Mouse (Mus musculus): ENCODE measurements around the gene Rapgef1. TPM values are rescaled to one million over a fixed set of nuclear protein-coding genes. Genes with fewer than 3 reads are reported as not detected.
A peak's percentile ranks its signal among the peaks of the same experiment; 100 is the strongest.

Gene Rapgef1
- polyA plus RNA-seq, 1 experiment: 75.1 TPM

- no peak for TF ChIP-seq CTCF (IDR thresholded peaks at IDR 0.05; ENCODE audit: extremely low read depth, insufficient read depth, insufficient read length, insufficient replicate concordance)
- no peak for TF ChIP-seq POLR2A (IDR thresholded peaks at IDR 0.05; ENCODE audit: low read depth, low read length)
- 87% methylated on average over 11 of the region's 11 CpGs for WGBS
- DNase-seq (ENCODE audit: low read depth in 1 of 2, low spot score in 2 of 2): no peak
- Histone ChIP-seq H3K4me3 (ENCODE audit: extremely low read depth, insufficient read depth, insufficient read length) (no peak overlapping the region), H3K27me3 (ENCODE audit: control insufficient read depth, insufficient read depth, low read length) (no peaks in the 10 kb centered on the region), H3K36me3 (ENCODE audit: control insufficient read depth, insufficient read depth, low read length) (no peaks in the 10 kb centered on the region), H3K27ac (ENCODE audit: insufficient read depth, low read length) (peak overlapping the region; percentile 48), H3K4me1 (ENCODE audit: control insufficient read depth, insufficient read depth, insufficient read length) (peaks cover 47% of the 10 kb centered on the region)
Observed at GRCm38 (mm10) chr2:29674087-29674486, 54.6 kb downstream of the Rapgef1 start.

DNA sequence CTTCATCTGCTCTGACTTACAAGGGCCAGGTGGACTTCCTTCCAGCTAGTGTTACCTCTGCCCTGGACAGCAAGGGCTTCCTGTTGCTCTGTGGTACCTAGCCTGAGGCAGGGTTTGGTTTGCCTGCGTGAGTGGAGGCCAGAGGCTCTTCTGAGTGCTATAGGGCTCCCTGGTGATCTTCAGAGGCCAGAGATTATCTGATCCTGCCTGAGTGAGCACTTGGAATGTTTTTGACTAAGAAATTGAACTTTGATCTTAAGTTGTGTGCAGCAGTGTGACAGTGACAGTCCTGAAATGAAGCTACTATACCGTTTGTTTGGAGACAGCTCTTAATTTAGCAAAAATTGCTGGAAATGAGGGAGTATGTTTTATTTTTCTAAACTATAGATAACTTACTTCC is 55.0 kb downstream of the Rapgef1 start:
- no peak for TF ChIP-seq CTCF (IDR thresholded peaks at IDR 0.05; ENCODE audit: extremely low read depth, insufficient read depth, insufficient read length, insufficient replicate concordance)
- no peak for TF ChIP-seq POLR2A (IDR thresholded peaks at IDR 0.05; ENCODE audit: low read depth, low read length)
- no peaks in the 10 kb centered on the region for H3K36me3 ChIP-seq (ENCODE audit: control insufficient read depth, insufficient read depth, low read length)
- H3K4me1 ChIP-seq (ENCODE audit: control insufficient read depth, insufficient read depth, insufficient read length): peaks cover 46% of the 10 kb centered on the region
- 64% methylated on average over 2 of the region's 2 CpGs for WGBS
- no peak overlapping the region for H3K4me3 ChIP-seq (ENCODE audit: extremely low read depth, insufficient read depth, insufficient read length)
- 0 out of 2 replicates have a peak overlapping the region, but pooled peaks have one; percentile 48 for H3K27ac ChIP-seq (ENCODE audit: insufficient read depth, low read length)
- no peaks in the 10 kb centered on the region for H3K27me3 ChIP-seq (ENCODE audit: control insufficient read depth, insufficient read depth, low read length)
- no peak for DNase-seq (ENCODE audit: low read depth in 1 of 2, low spot score in 2 of 2)

DNA sequence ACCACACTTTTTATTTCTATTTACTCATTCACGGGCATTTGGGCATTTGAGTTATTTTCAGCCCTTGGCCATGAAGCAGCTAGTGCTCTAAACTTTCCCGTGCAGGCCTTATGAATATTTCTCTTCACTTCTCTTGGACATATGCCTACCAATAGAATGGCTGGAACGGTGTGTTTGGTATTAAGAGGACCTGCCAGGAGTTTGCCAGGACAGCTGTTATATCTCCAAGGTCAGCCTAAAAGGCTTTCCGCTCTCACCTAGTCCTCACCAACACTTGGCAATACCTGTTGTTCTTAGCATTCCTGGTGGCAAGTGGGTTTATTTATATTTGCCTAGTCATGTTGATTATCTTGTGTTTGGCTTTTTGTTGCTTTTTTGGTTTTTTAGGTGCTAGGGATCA is 56.3 kb downstream of the Rapgef1 start:
- DNase-seq (ENCODE audit: low read depth in 1 of 2, low spot score in 2 of 2): no peak
- 86% methylated on average over 4 of the region's 4 CpGs for WGBS
- H3K27ac ChIP-seq (ENCODE audit: insufficient read depth, low read length): no peak overlapping the region
- H3K4me3 ChIP-seq (ENCODE audit: extremely low read depth, insufficient read depth, insufficient read length): no peak overlapping the region
- no peaks in the 10 kb centered on the region for H3K36me3 ChIP-seq (ENCODE audit: control insufficient read depth, insufficient read depth, low read length)
- no peaks in the 10 kb centered on the region for H3K27me3 ChIP-seq (ENCODE audit: control insufficient read depth, insufficient read depth, low read length)
- TF ChIP-seq CTCF (IDR thresholded peaks at IDR 0.05; ENCODE audit: extremely low read depth, insufficient read depth, insufficient read length, insufficient replicate concordance): no peak
- no peak for TF ChIP-seq POLR2A (IDR thresholded peaks at IDR 0.05; ENCODE audit: low read depth, low read length)
- H3K4me1 ChIP-seq (ENCODE audit: control insufficient read depth, insufficient read depth, insufficient read length): peaks cover 39% of the 10 kb centered on the region

- TF ChIP-seq CTCF (IDR thresholded peaks at IDR 0.05; ENCODE audit: extremely low read depth, insufficient read depth, insufficient read length, insufficient replicate concordance): no peak
- no peak for TF ChIP-seq POLR2A (IDR thresholded peaks at IDR 0.05; ENCODE audit: low read depth, low read length)
- no peak overlapping the region for H3K4me3 ChIP-seq (ENCODE audit: extremely low read depth, insufficient read depth, insufficient read length)
- no peak for DNase-seq (ENCODE audit: low read depth in 1 of 2, low spot score in 2 of 2)
- no peaks in the 10 kb centered on the region for H3K27me3 ChIP-seq (ENCODE audit: control insufficient read depth, insufficient read depth, low read length)
- peaks cover 33% of the 10 kb centered on the region for H3K4me1 ChIP-seq (ENCODE audit: control insufficient read depth, insufficient read depth, insufficient read length)
- H3K36me3 ChIP-seq (ENCODE audit: control insufficient read depth, insufficient read depth, low read length): no peaks in the 10 kb centered on the region
- no peak overlapping the region for H3K27ac ChIP-seq (ENCODE audit: insufficient read depth, low read length)
- 67% methylated on average over 6 of the region's 6 CpGs for WGBS
Observed at GRCm38 (mm10) chr2:29676513-29676912, 57.0 kb downstream of the Rapgef1 start.

DNA sequence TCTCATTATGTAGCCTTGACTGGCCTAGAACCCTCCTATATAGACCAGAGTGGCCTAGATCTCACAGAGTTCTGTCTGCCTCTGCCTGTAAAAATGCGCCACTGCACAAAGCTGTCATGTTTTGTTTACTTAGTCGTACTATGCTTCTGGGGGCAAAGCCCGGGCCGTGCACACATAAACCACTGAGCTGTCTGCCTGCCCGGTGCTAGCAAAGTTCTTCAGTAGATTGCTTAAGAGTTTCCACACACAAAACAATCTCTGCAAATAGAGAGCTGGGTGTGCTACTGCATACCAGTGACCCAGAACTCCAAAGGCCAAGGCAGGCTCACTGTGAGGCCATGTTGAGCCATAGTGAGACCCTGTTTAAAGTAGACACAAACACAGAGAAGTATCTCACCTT is 58.3 kb downstream of the Rapgef1 start:
- H3K27ac ChIP-seq (ENCODE audit: insufficient read depth, low read length): 0 out of 2 replicates have a peak overlapping the region, but pooled peaks have one; percentile 18
- no peak overlapping the region for H3K4me3 ChIP-seq (ENCODE audit: extremely low read depth, insufficient read depth, insufficient read length)
- TF ChIP-seq POLR2A (IDR thresholded peaks at IDR 0.05; ENCODE audit: low read depth, low read length): no peak
- TF ChIP-seq CTCF (IDR thresholded peaks at IDR 0.05; ENCODE audit: extremely low read depth, insufficient read depth, insufficient read length, insufficient replicate concordance): no peak
- no peaks in the 10 kb centered on the region; the same call in 1 of the 2 replicates for H3K36me3 ChIP-seq (ENCODE audit: control insufficient read depth, insufficient read depth, low read length)
- no peak for DNase-seq (ENCODE audit: low read depth in 1 of 2, low spot score in 2 of 2)
- H3K4me1 ChIP-seq (ENCODE audit: control insufficient read depth, insufficient read depth, insufficient read length): peaks cover 20% of the 10 kb centered on the region; the same call in 1 of the 2 replicates
- no peaks in the 10 kb centered on the region for H3K27me3 ChIP-seq (ENCODE audit: control insufficient read depth, insufficient read depth, low read length)
- 80% methylated on average over 5 of the region's 5 CpGs for WGBS

- Histone ChIP-seq H3K4me1 (ENCODE audit: control insufficient read depth, insufficient read depth, insufficient read length) (peaks cover 14% of the 10 kb centered on the region; the same call in 1 of the 2 replicates), H3K27ac (ENCODE audit: insufficient read depth, low read length) (peak overlapping the region; percentile 50; the same call in 1 of the 2 replicates), H3K27me3 (ENCODE audit: control insufficient read depth, insufficient read depth, low read length) (no peaks in the 10 kb centered on the region), H3K4me3 (ENCODE audit: extremely low read depth, insufficient read depth, insufficient read length) (no peak overlapping the region), H3K36me3 (ENCODE audit: control insufficient read depth, insufficient read depth, low read length) (no peaks in the 10 kb centered on the region; the same call in 1 of the 2 replicates)
- DNase-seq (ENCODE audit: low read depth in 1 of 2, low spot score in 2 of 2): no peak
- WGBS: 51% methylated on average over 3 of the region's 3 CpGs
- TF ChIP-seq POLR2A (IDR thresholded peaks at IDR 0.05; ENCODE audit: low read depth, low read length): no peak
- TF ChIP-seq CTCF (IDR thresholded peaks at IDR 0.05; ENCODE audit: extremely low read depth, insufficient read depth, insufficient read length, insufficient replicate concordance): no peak
Observed at GRCm38 (mm10) chr2:29678524-29678923, 59.0 kb downstream of the Rapgef1 start.

All from spleen, adult 2 months (tissue).